Mouse (Mus musculus) hindbrain, embryonic 14.5 days (tissue): ENCODE results near the gene Phf20. TPM values are rescaled to one million over a fixed set of nuclear protein-coding genes. Genes with fewer than 3 reads are reported as not detected.
A peak's percentile ranks its signal among the peaks of the same experiment; 100 is the strongest.

Source experiments
- ATAC-seq: fragments of 200-750 bp; cut with Nextera tagmentation; 2 replicates; pipeline ENCODE4 v1.8.0; 2017; ENCODE audit warnings: moderate number of reproducible peaks, mild to moderate bottlenecking, moderate TSS enrichment, moderate library complexity; ENCODE audit not compliant: low FRiP score
- DNase-seq: peaks from one replicate; pipeline ENCODE4 v3.0.0-alpha.2; 2015; ENCODE audit warnings: low spot score
- H3K27ac ChIP-seq: fragments of 300-500 bp; sonication (generic); 2 replicates; pipeline ENCODE4 v1.5.1; 2014; ENCODE audit warnings: mild to moderate bottlenecking, moderate library complexity
- H3K27me3 ChIP-seq: fragments of 300-500 bp; sonication (generic); 2 replicates; pipeline ENCODE4 v1.6.1; 2014; ENCODE audit warnings: mild to moderate bottlenecking, low read length, mixed read lengths; ENCODE audit not compliant: control insufficient read depth, insufficient read depth
- H3K36me3 ChIP-seq: fragments of 300-500 bp; sonication (generic); replicated peaks from 2 replicates; pipeline ENCODE4 v1.6.1; 2014; ENCODE audit not compliant: control insufficient read depth, insufficient read depth
- H3K4me1 ChIP-seq: fragments of 300-500 bp; sonication (generic); replicated peaks from 2 replicates; pipeline ENCODE4 v1.6.1; 2014; ENCODE audit warnings: antibody characterized with exemption, low read length, mixed read lengths; ENCODE audit not compliant: control insufficient read depth, insufficient read depth
- H3K4me2 ChIP-seq: fragments of 300-500 bp; sonication (generic); replicated peaks from 2 replicates; pipeline ENCODE4 v1.6.1; 2014; ENCODE audit warnings: mild to moderate bottlenecking, moderate library complexity
- H3K4me3 ChIP-seq: fragments of 300-500 bp; sonication (generic); replicated peaks from 2 replicates; pipeline ENCODE4 v1.5.1; 2014; ENCODE audit warnings: mild to moderate bottlenecking, low read length
- H3K9ac ChIP-seq: fragments of 300-500 bp; sonication (generic); 2 replicates; pipeline ENCODE4 v1.6.1; 2014
- H3K9me3 ChIP-seq: fragments of 300-500 bp; sonication (generic); 2 replicates; pipeline ENCODE4 v1.6.1; 2016; ENCODE audit warnings: low read length; ENCODE audit not compliant: control insufficient read depth
- WGBS: fragments of 180-500 bp; shearing (Covaris S2); extraction: QIAGEN DNeasy Blood & Tissue Kit; methylation state at CpG from one replicate; pipeline ENCODE4 v1.1.7; 2014; 5-methylcytosine and 5-hydroxymethylcytosine counted together
- polyA plus RNA-seq: library from polyadenylated mRNA; unstranded; fragments of >200 nt; fragmentation: Nextera tagmentation; extraction: Ambion mirVana; gene quantifications from 2 replicates; pipeline ENCODE4 v1.2.1, GENCODE M21; 2014

Phf20 gene
- polyA plus RNA-seq, 1 experiment from 2014 or later = 107 TPM

- Histone ChIP-seq H3K4me1 (no peaks in the 10 kb centered on the region), H3K9ac (no peak overlapping the region), H3K36me3 (no peaks in the 10 kb centered on the region), H3K9me3 (no peaks in the 10 kb centered on the region), H3K27ac (no peak overlapping the region), H3K4me2 (no peak overlapping the region), H3K4me3 (no peak overlapping the region), H3K27me3 (no peaks in the 10 kb centered on the region)
- ATAC-seq = no peak
- DNase-seq = peak; percentile 46
- WGBS = 59% methylated on average over 12 of the region's 12 CpGs
Measured at GRCm38 (mm10) chr2:156344775-156345532, 148.7 kb downstream of the Phf20 start.

GRCm38 (mm10) chr2:156348812-156349211 is 152.5 kb downstream of the Phf20 start:
- no peak overlapping the region for H3K9ac ChIP-seq
- H3K9me3 ChIP-seq = no peaks in the 10 kb centered on the region
- no peak for DNase-seq
- ATAC-seq = no peak
- no peaks in the 10 kb centered on the region for H3K27me3 ChIP-seq
- no peaks in the 10 kb centered on the region; the same call in 1 of the 2 replicates for H3K4me1 ChIP-seq
- WGBS = 92% methylated on average over 4 of the region's 4 CpGs
- no peak overlapping the region for H3K4me3 ChIP-seq
- H3K4me2 ChIP-seq = no peak overlapping the region
- no peak overlapping the region for H3K27ac ChIP-seq
- H3K36me3 ChIP-seq = no peaks in the 10 kb centered on the region

- no peak for ATAC-seq
- Histone ChIP-seq H3K36me3 (no peaks in the 10 kb centered on the region), H3K27me3 (no peaks in the 10 kb centered on the region), H3K27ac (no peak overlapping the region), H3K9ac (no peak overlapping the region), H3K4me2 (no peak overlapping the region), H3K4me1 (no peaks in the 10 kb centered on the region; the same call in 1 of the 2 replicates), H3K4me3 (no peak overlapping the region), H3K9me3 (no peaks in the 10 kb centered on the region)
- no peak for DNase-seq
- 78% methylated on average over 4 of the region's 4 CpGs for WGBS
Measured at GRCm38 (mm10) chr2:156349286-156349848, 153.1 kb downstream of the Phf20 start.

- WGBS = 86% methylated on average over 7 of the region's 7 CpGs
- Histone ChIP-seq H3K4me2 (no peak overlapping the region), H3K4me1 (no peaks in the 10 kb centered on the region; the same call in 1 of the 2 replicates), H3K27me3 (no peaks in the 10 kb centered on the region), H3K4me3 (no peak overlapping the region), H3K9ac (no peak overlapping the region), H3K9me3 (no peaks in the 10 kb centered on the region), H3K27ac (no peak overlapping the region), H3K36me3 (no peaks in the 10 kb centered on the region)
- no peak for ATAC-seq
- no peak for DNase-seq
Measured at GRCm38 (mm10) chr2:156351243-156351642, 155.0 kb downstream of the Phf20 start.

- H3K4me2 ChIP-seq = no peak overlapping the region
- 84% methylated on average over 8 of the region's 8 CpGs for WGBS
- ATAC-seq = no peak
- H3K27me3 ChIP-seq = no peaks in the 10 kb centered on the region
- DNase-seq = no peak
- H3K9me3 ChIP-seq = no peaks in the 10 kb centered on the region
- H3K27ac ChIP-seq = peak overlapping the region; percentile 18; the same call in 1 of the 2 replicates
- H3K4me1 ChIP-seq = no peaks in the 10 kb centered on the region; the same call in 1 of the 2 replicates
- H3K9ac ChIP-seq = no peak overlapping the region
- no peaks in the 10 kb centered on the region for H3K36me3 ChIP-seq
- no peak overlapping the region for H3K4me3 ChIP-seq
Measured at GRCm38 (mm10) chr2:156352413-156353165, 156.3 kb downstream of the Phf20 start.

- Histone ChIP-seq H3K4me3 (no peak overlapping the region), H3K27ac (peak overlapping the region; percentile 18; the same call in 1 of the 2 replicates), H3K4me2 (no peak overlapping the region), H3K9me3 (no peaks in the 10 kb centered on the region), H3K9ac (no peak overlapping the region), H3K36me3 (no peaks in the 10 kb centered on the region), H3K27me3 (no peaks in the 10 kb centered on the region), H3K4me1 (no peaks in the 10 kb centered on the region; the same call in 1 of the 2 replicates)
- 39% methylated on average over 7 of the region's 7 CpGs for WGBS
- no peak for ATAC-seq
- DNase-seq = peak; percentile 29
Measured at GRCm38 (mm10) chr2:156353265-156353692, 157.0 kb downstream of the Phf20 start.

GRCm38 (mm10) chr2:156356031-156356430 is 159.8 kb downstream of the Phf20 start:
- Histone ChIP-seq H3K4me2 (no peak overlapping the region), H3K36me3 (no peaks in the 10 kb centered on the region), H3K9ac (no peak overlapping the region), H3K27ac (no peak overlapping the region), H3K4me3 (no peak overlapping the region), H3K4me1 (no peaks in the 10 kb centered on the region; the same call in 1 of the 2 replicates), H3K27me3 (no peaks in the 10 kb centered on the region), H3K9me3 (no peaks in the 10 kb centered on the region)
- ATAC-seq (0 out of 2 replicates have a peak, but pooled peaks have one; percentile 62), DNase-seq (peak; percentile 68)
- WGBS = 32% methylated on average over 7 of the region's 7 CpGs
